Mouse (Mus musculus) heart, postnatal 0 days (tissue): ENCODE results near the gene Farp1. TPM values are rescaled to one million over a fixed set of nuclear protein-coding genes. Genes with fewer than 3 reads are reported as not detected.

Experiments used
- ATAC-seq: fragments of 200-750 bp; cut with Nextera tagmentation; 2 replicates; pipeline ENCODE4 v1.8.0; 2017; ENCODE audit warnings: low read depth, moderate number of reproducible peaks, moderate library complexity; ENCODE audit not compliant: insufficient read depth
- DNase-seq: peaks from one replicate; pipeline ENCODE4 v3.0.0-alpha.2; 2016; ENCODE audit warnings: low spot score
- H3K27ac ChIP-seq: fragments of 300-500 bp; sonication (generic); 2 replicates; pipeline ENCODE4 v1.5.1; 2014; ENCODE audit warnings: low read depth, mild to moderate bottlenecking
- H3K27me3 ChIP-seq: fragments of 300-500 bp; sonication (generic); 2 replicates; pipeline ENCODE4 v1.6.1; 2014; ENCODE audit warnings: low read length, mixed read lengths; ENCODE audit not compliant: control insufficient read depth, insufficient read depth
- H3K36me3 ChIP-seq: fragments of 300-500 bp; sonication (generic); replicated peaks from 2 replicates; pipeline ENCODE4 v1.6.1; 2014; ENCODE audit warnings: low read length, mixed read lengths; ENCODE audit not compliant: control insufficient read depth, insufficient read depth
- H3K4me1 ChIP-seq: fragments of 300-500 bp; sonication (generic); 2 replicates; pipeline ENCODE4 v1.6.1; 2014; ENCODE audit warnings: antibody characterized with exemption; ENCODE audit not compliant: control insufficient read depth, insufficient read depth
- H3K4me2 ChIP-seq: fragments of 300-500 bp; sonication (generic); 2 replicates; pipeline ENCODE4 v1.6.1; 2014; ENCODE audit warnings: low read depth, mild to moderate bottlenecking, low read length, moderate library complexity
- H3K4me3 ChIP-seq: fragments of 300-500 bp; sonication (generic); 2 replicates; pipeline ENCODE4 v1.5.1; 2014; ENCODE audit warnings: low read depth, low read length
- H3K9ac ChIP-seq: fragments of 300-500 bp; sonication (generic); replicated peaks from 2 replicates; pipeline ENCODE4 v1.6.1; 2014; ENCODE audit warnings: low read depth, low read length, mixed read lengths
- H3K9me3 ChIP-seq: fragments of 300-500 bp; sonication (generic); replicated peaks from 2 replicates; pipeline ENCODE4 v1.6.1; 2016; ENCODE audit warnings: low read length; ENCODE audit not compliant: control insufficient read depth
- CTCF ChIP-seq: IDR thresholded peaks from 2 replicates; pipeline ENCODE4 v1.5.1; 2016; ENCODE audit warnings: antibody characterized with exemption, control low read depth, low read depth
- EP300 ChIP-seq: IDR thresholded peaks from 2 replicates; pipeline ENCODE4 v1.6.1; 2016; ENCODE audit warnings: antibody characterized with exemption, low read depth
- WGBS: fragments of 180-500 bp; shearing (Covaris S2); extraction: QIAGEN DNeasy Blood & Tissue Kit; methylation state at CpG from one replicate; pipeline ENCODE4 v1.1.7; 2014; 5-methylcytosine and 5-hydroxymethylcytosine counted together
- polyA plus RNA-seq: library from polyadenylated mRNA; unstranded; fragments of >200 nt; fragmentation: Nextera tagmentation; extraction: Ambion mirVana; gene quantifications from 2 replicates; pipeline ENCODE4 v1.2.1, GENCODE M21; 2015
- total RNA-seq: library from RNA; depleted of rRNA; stranded (reverse); fragments of >200 nt; gene quantifications from 2 replicates; pipeline ENCODE4 v1.2.3, GENCODE M21; 2014; ENCODE audit warnings: low replicate concordance

Gene Farp1
- total and polyA plus RNA-seq, 2 experiments from 2014 or later = 5.4 to 14.9 TPM

GRCm38 (mm10) chr14:121164866-121165265 lies 129.9 kb downstream of the Farp1 start:
- H3K4me1 ChIP-seq = peaks cover 6% of the 10 kb centered on the region; the same call in 1 of the 2 replicates
- peaks cover 5% of the 10 kb centered on the region; the same call in 1 of the 2 replicates for H3K36me3 ChIP-seq
- WGBS = 75% methylated on average over 1 of the region's 1 CpGs
- no peak overlapping the region for H3K4me3 ChIP-seq
- ATAC-seq = peak; percentile 55
- H3K27ac ChIP-seq = peak overlapping the region; percentile 67
- no peaks in the 10 kb centered on the region for H3K27me3 ChIP-seq
- no peak overlapping the region for H3K4me2 ChIP-seq
- no peak for TF ChIP-seq EP300
- TF ChIP-seq CTCF = no peak
- H3K9ac ChIP-seq = no peak overlapping the region
- no peak for DNase-seq
- H3K9me3 ChIP-seq = no peaks in the 10 kb centered on the region

- no peak overlapping the region for H3K4me2 ChIP-seq
- H3K9me3 ChIP-seq = no peaks in the 10 kb centered on the region
- peaks cover 5% of the 10 kb centered on the region; the same call in 1 of the 2 replicates for H3K36me3 ChIP-seq
- no peak for TF ChIP-seq EP300
- no peak for TF ChIP-seq CTCF
- H3K4me1 ChIP-seq = peaks cover 6% of the 10 kb centered on the region; the same call in 1 of the 2 replicates
- WGBS = 53% methylated on average over 6 of the region's 6 CpGs
- H3K27me3 ChIP-seq = no peaks in the 10 kb centered on the region
- no peak overlapping the region for H3K9ac ChIP-seq
- no peak overlapping the region for H3K4me3 ChIP-seq
- no peak for DNase-seq
- ATAC-seq = peak; percentile 60
- peak overlapping the region; percentile 67 for H3K27ac ChIP-seq
Measured at GRCm38 (mm10) chr14:121165408-121166037, 130.5 kb downstream of the Farp1 start.

- WGBS = 67% methylated on average over 7 of the region's 7 CpGs
- H3K27ac ChIP-seq = peak overlapping the region; percentile 36
- no peak for TF ChIP-seq EP300
- TF ChIP-seq CTCF = no peak
Measured at GRCm38 (mm10) chr14:121166038-121166436, 131.0 kb downstream of the Farp1 start.

GRCm38 (mm10) chr14:121168716-121169115 lies 133.7 kb downstream of the Farp1 start:
- Histone ChIP-seq H3K4me1 (peaks cover 13% of the 10 kb centered on the region), H3K9me3 (no peaks in the 10 kb centered on the region), H3K4me3 (no peak overlapping the region), H3K27ac (no peak overlapping the region), H3K27me3 (no peaks in the 10 kb centered on the region), H3K36me3 (no peaks in the 10 kb centered on the region), H3K4me2 (no peak overlapping the region), H3K9ac (no peak overlapping the region)
- TF ChIP-seq EP300 = no peak
- TF ChIP-seq CTCF = no peak
- no peak for ATAC-seq
- DNase-seq = no peak
- 86% methylated on average over 3 of the region's 3 CpGs for WGBS

More at GRCm38 (mm10) chr14:121166038-121166436, 131.0 kb downstream of the Farp1 start:
- H3K4me1 ChIP-seq = peaks cover 6% of the 10 kb centered on the region; the same call in 1 of the 2 replicates
- DNase-seq = no peak
- H3K27me3 ChIP-seq = no peaks in the 10 kb centered on the region
- H3K36me3 ChIP-seq = peaks cover 3% of the 10 kb centered on the region; the same call in 1 of the 2 replicates
- no peak for ATAC-seq
- H3K4me3 ChIP-seq = no peak overlapping the region
- no peak overlapping the region for H3K4me2 ChIP-seq
- H3K9me3 ChIP-seq = no peaks in the 10 kb centered on the region
- no peak overlapping the region for H3K9ac ChIP-seq

GRCm38 (mm10) chr14:121170321-121170720 lies 135.3 kb downstream of the Farp1 start:
- WGBS = 58% methylated on average over 9 of the region's 9 CpGs
- H3K9ac ChIP-seq = no peak overlapping the region
- no peaks in the 10 kb centered on the region for H3K27me3 ChIP-seq
- TF ChIP-seq EP300 = no peak
- TF ChIP-seq CTCF = no peak
- no peak for ATAC-seq
- H3K4me1 ChIP-seq = peaks cover 13% of the 10 kb centered on the region
- no peak overlapping the region for H3K27ac ChIP-seq
- H3K36me3 ChIP-seq = no peaks in the 10 kb centered on the region
- H3K9me3 ChIP-seq = no peaks in the 10 kb centered on the region
- DNase-seq = no peak
- no peak overlapping the region for H3K4me2 ChIP-seq
- no peak overlapping the region for H3K4me3 ChIP-seq
